Mouse (Mus musculus): Measurements from ENCODE around the gene Ccl3. TPM values are rescaled to one million over a fixed set of nuclear protein-coding genes. Genes with fewer than 3 reads are reported as not detected.

Ccl3 gene
- polyA plus RNA-seq, 1 experiment from 2014 or later, result 307 TPM

DNA sequence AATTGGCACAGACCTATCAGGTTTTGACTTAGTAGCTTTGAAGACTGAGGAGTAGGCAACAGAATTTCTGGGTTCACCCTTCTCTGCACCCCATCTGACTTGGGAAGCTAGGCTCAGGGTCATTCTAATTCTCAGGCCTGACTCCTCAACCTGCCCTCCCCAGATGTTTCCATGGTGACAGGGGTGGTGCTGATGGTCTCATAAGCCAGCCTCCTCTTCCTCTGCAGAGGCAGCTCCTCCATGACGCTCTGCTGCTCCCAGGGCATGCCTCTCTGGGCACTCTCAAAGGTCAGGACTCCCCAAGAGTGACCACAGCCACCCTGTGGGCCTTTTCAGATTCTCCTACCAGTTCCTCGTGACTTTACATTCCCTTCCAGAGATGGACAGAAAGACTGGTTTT, 10.2 kb downstream of the Ccl3 start:
- H3K4me3 ChIP-seq (ENCODE audit: inconsistent target), result no peak overlapping the region
- peak overlapping the region; percentile 97 for H3K27ac ChIP-seq
- no peaks in the 10 kb centered on the region for H3K79me2 ChIP-seq (ENCODE audit: inconsistent target)
- 38% methylated on average over 2 of the region's 2 CpGs for WGBS (ENCODE audit: missing documents)
- no peaks in the 10 kb centered on the region for H3K36me3 ChIP-seq (ENCODE audit: inconsistent target)

- no peaks in the 10 kb centered on the region for H3K36me3 ChIP-seq (ENCODE audit: inconsistent target)
- no peak overlapping the region for H3K4me3 ChIP-seq (ENCODE audit: inconsistent target)
- H3K79me2 ChIP-seq (ENCODE audit: inconsistent target), result no peaks in the 10 kb centered on the region
- no peak overlapping the region for H3K27ac ChIP-seq
- 100% methylated on average over 1 of the region's 1 CpGs for WGBS (ENCODE audit: missing documents)
Measured at GRCm38 (mm10) chr11:83636742-83637235, 12.4 kb downstream of the Ccl3 start.

GRCm38 (mm10) chr11:83634898-83635297, 14.3 kb downstream of the Ccl3 start:
- H3K79me2 ChIP-seq (ENCODE audit: inconsistent target), result no peaks in the 10 kb centered on the region
- 88% methylated on average over 2 of the region's 2 CpGs for WGBS (ENCODE audit: missing documents)
- no peak overlapping the region for H3K27ac ChIP-seq
- no peak overlapping the region for H3K4me3 ChIP-seq (ENCODE audit: inconsistent target)
- no peaks in the 10 kb centered on the region for H3K36me3 ChIP-seq (ENCODE audit: inconsistent target)

- 72% methylated on average over 4 of the region's 4 CpGs for WGBS (ENCODE audit: missing documents)
- H3K79me2 ChIP-seq (ENCODE audit: inconsistent target), result no peaks in the 10 kb centered on the region
- H3K27ac ChIP-seq, result no peak overlapping the region
- H3K4me3 ChIP-seq (ENCODE audit: inconsistent target), result no peak overlapping the region
- no peaks in the 10 kb centered on the region for H3K36me3 ChIP-seq (ENCODE audit: inconsistent target)
Measured at GRCm38 (mm10) chr11:83634425-83634824, 14.7 kb downstream of the Ccl3 start.

- Histone ChIP-seq H3K27ac (no peak overlapping the region), H3K4me3 (ENCODE audit: inconsistent target) (no peak overlapping the region), H3K79me2 (ENCODE audit: inconsistent target) (no peaks in the 10 kb centered on the region), H3K36me3 (ENCODE audit: inconsistent target) (no peaks in the 10 kb centered on the region)
- WGBS (ENCODE audit: missing documents), result 45% methylated on average over 3 of the region's 4 CpGs
Measured at GRCm38 (mm10) chr11:83632744-83633143, 16.4 kb downstream of the Ccl3 start.

DNA sequence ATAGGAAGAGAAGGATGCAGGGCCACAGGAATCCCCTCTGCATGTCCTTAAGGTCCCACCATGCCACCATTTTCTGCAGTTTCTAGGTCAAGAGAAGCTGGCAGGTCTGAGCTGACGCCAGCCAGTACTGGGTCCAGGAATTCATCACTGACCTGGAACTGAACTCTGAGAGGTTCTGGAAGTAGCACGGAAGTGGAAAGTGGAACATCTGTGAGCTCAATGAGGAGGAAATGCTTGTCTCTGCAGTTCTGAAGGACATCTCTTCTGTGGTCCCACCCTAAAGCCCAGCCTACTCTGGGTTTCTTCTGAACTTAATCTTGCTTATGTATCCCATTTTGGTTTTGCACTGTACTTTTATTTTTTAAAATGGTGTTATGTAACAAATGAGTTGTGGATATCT, 18.1 kb downstream of the Ccl3 start:
- 60% methylated on average over 2 of the region's 2 CpGs for whole genome bisulfite sequencing (ENCODE audit: missing documents)
- Histone ChIP-seq H3K36me3 (ENCODE audit: inconsistent target) (no peaks in the 10 kb centered on the region), H3K4me3 (ENCODE audit: inconsistent target) (no peak overlapping the region), H3K79me2 (ENCODE audit: inconsistent target) (no peaks in the 10 kb centered on the region), H3K27ac (peak overlapping the region; percentile 73)

GRCm38 (mm10) chr11:83630630-83631029, 18.5 kb downstream of the Ccl3 start:
- WGBS (ENCODE audit: missing documents), result 91% methylated on average over 1 of the region's 1 CpGs

DNA sequence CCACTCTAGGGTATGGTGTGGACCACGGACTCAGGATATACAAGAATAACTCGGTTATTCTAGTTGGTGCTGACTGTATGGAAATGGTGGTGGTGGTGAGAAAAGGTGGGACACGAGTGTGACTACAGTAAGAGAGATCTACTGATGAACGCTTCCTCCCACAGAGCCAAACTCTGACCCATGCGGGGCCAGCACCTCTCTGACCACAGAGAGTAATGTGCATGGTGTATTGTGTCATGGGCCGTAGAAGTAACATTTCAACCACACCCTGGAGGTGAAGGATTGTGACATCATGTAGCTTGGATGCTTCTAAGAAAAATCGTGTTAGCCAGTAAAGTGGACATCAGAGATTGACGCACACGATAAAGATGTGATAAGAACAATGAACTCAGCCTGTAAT, 20.3 kb downstream of the Ccl3 start:
- Histone ChIP-seq H3K27ac (no peak overlapping the region), H3K36me3 (ENCODE audit: inconsistent target) (no peaks in the 10 kb centered on the region), H3K4me3 (ENCODE audit: inconsistent target) (no peak overlapping the region), H3K79me2 (ENCODE audit: inconsistent target) (no peaks in the 10 kb centered on the region)
- 69% methylated on average over 8 of the region's 9 CpGs for WGBS (ENCODE audit: missing documents)

More at GRCm38 (mm10) chr11:83630630-83631029, 18.5 kb downstream of the Ccl3 start:
- H3K36me3 ChIP-seq (ENCODE audit: inconsistent target), result no peaks in the 10 kb centered on the region
- peak overlapping the region; percentile 73 for H3K27ac ChIP-seq
- H3K79me2 ChIP-seq (ENCODE audit: inconsistent target), result no peaks in the 10 kb centered on the region
- no peak overlapping the region for H3K4me3 ChIP-seq (ENCODE audit: inconsistent target)

DNA sequence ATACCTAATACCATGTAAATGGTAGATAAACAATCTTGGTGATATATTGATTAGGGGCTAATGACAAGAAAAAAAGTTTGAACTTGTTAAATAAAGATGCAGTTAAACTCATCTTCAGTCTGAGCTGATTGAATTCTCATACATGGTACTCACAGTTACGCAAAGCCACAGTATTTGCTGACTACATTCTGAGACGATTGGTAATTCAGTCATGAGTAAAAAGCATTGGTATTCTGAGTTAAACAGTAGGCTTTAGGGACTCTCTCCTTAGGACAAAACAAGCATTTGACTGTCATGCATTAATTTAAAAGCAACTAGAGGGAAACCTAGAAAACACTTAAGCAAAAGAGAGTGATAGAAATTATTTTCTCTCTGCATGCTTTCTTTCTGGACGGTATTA, 25.6 kb downstream of the Ccl3 start:
- WGBS (ENCODE audit: missing documents), result 92% methylated on average over 3 of the region's 3 CpGs
- no peak overlapping the region for H3K27ac ChIP-seq
- no peaks in the 10 kb centered on the region for H3K79me2 ChIP-seq (ENCODE audit: inconsistent target)
- H3K4me3 ChIP-seq (ENCODE audit: inconsistent target), result no peak overlapping the region
- no peaks in the 10 kb centered on the region for H3K36me3 ChIP-seq (ENCODE audit: inconsistent target)

DNA sequence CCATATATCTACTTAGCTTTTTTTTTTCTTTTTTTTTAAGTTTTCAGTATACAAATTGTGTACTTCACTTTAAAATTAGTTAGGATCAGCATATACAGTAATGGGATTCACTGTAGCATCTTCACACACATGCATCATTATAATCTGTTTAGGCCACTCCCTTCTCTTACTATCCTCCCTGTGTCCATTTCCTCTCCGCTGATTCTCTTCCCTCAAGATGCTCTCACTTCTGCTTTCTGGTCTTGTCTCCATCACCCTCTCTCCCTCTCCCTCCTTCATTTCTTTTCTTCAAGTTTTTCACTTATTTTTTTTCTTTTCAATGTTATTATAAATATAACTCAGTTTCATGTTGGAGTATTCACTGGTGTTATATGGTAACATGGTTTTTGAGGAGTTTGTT, 30.1 kb downstream of the Ccl3 start:
- peak overlapping the region; percentile 95 for H3K27ac ChIP-seq
- no peaks in the 10 kb centered on the region for H3K79me2 ChIP-seq (ENCODE audit: inconsistent target)
- no peaks in the 10 kb centered on the region for H3K36me3 ChIP-seq (ENCODE audit: inconsistent target)
- no peak overlapping the region for H3K4me3 ChIP-seq (ENCODE audit: inconsistent target)
- WGBS (ENCODE audit: missing documents), result 0% methylated on average over 1 of the region's 1 CpGs

- H3K79me2 ChIP-seq (ENCODE audit: inconsistent target), result no peaks in the 10 kb centered on the region
- 3% methylated on average over 3 of the region's 5 CpGs for WGBS (ENCODE audit: missing documents)
- H3K36me3 ChIP-seq (ENCODE audit: inconsistent target), result no peaks in the 10 kb centered on the region
- peak overlapping the region; percentile 95 for H3K27ac ChIP-seq
- H3K4me3 ChIP-seq (ENCODE audit: inconsistent target), result no peak overlapping the region
Measured at GRCm38 (mm10) chr11:83618238-83618637, 30.9 kb downstream of the Ccl3 start.

GRCm38 (mm10) chr11:83616586-83616985, 32.6 kb downstream of the Ccl3 start:
- Histone ChIP-seq H3K79me2 (ENCODE audit: inconsistent target) (no peaks in the 10 kb centered on the region), H3K36me3 (ENCODE audit: inconsistent target) (no peaks in the 10 kb centered on the region), H3K27ac (peak overlapping the region; percentile 95), H3K4me3 (ENCODE audit: inconsistent target) (no peak overlapping the region)
- WGBS (ENCODE audit: missing documents), result 27% methylated on average over 1 of the region's 1 CpGs

DNA sequence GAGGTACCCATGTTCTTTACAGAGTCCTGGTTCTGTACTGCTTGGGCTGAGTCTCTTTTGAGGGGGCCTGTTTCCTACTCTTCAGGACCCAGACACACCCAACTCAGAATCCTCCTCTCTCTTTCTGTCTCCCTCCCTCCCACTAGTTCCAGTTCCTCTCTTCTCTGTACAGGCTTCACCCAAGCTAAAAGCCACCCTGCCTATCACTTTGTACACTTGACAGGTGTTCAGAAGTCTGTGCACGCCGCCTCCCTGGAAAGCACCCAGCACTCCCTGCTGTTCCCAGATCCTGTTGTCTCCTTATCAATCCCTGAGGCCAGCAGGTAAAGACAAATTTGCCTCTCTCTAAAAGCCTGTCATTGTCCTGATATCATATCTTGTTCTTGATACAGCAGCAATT, 38.3 kb downstream of the Ccl3 start:
- 54% methylated on average over 2 of the region's 2 CpGs for WGBS (ENCODE audit: missing documents)
- no peak overlapping the region for H3K27ac ChIP-seq
- no peak overlapping the region for H3K4me3 ChIP-seq (ENCODE audit: inconsistent target)
- H3K79me2 ChIP-seq (ENCODE audit: inconsistent target), result no peaks in the 10 kb centered on the region
- no peaks in the 10 kb centered on the region for H3K36me3 ChIP-seq (ENCODE audit: inconsistent target)

- H3K27ac ChIP-seq, result peak overlapping the region; percentile 8; the same call in 1 of the 2 replicates
- 67% methylated on average over 1 of the region's 1 CpGs for WGBS (ENCODE audit: missing documents)
- no peak overlapping the region for H3K4me3 ChIP-seq (ENCODE audit: inconsistent target)
- no peaks in the 10 kb centered on the region for H3K36me3 ChIP-seq (ENCODE audit: inconsistent target)
- H3K79me2 ChIP-seq (ENCODE audit: inconsistent target), result no peaks in the 10 kb centered on the region
Measured at GRCm38 (mm10) chr11:83606396-83606795, 42.8 kb downstream of the Ccl3 start.

GRCm38 (mm10) chr11:83605535-83605934, 43.6 kb downstream of the Ccl3 start:
- 59% methylated on average over 3 of the region's 3 CpGs for whole genome bisulfite sequencing (ENCODE audit: missing documents)
- peak overlapping the region; percentile 72 for H3K27ac ChIP-seq
- no peak overlapping the region for H3K4me3 ChIP-seq (ENCODE audit: inconsistent target)
- H3K36me3 ChIP-seq (ENCODE audit: inconsistent target), result no peaks in the 10 kb centered on the region
- no peaks in the 10 kb centered on the region for H3K79me2 ChIP-seq (ENCODE audit: inconsistent target)

GRCm38 (mm10) chr11:83604698-83605097, 44.5 kb downstream of the Ccl3 start:
- 63% methylated on average over 4 of the region's 4 CpGs for WGBS (ENCODE audit: missing documents)
- H3K4me3 ChIP-seq (ENCODE audit: inconsistent target), result no peak overlapping the region
- peak overlapping the region; percentile 72 for H3K27ac ChIP-seq
- H3K36me3 ChIP-seq (ENCODE audit: inconsistent target), result no peaks in the 10 kb centered on the region
- H3K79me2 ChIP-seq (ENCODE audit: inconsistent target), result no peaks in the 10 kb centered on the region
